Mouse (Mus musculus): ENCODE measurements around the gene Rpl23. TPM values are rescaled to one million over a fixed set of nuclear protein-coding genes. Genes with fewer than 3 reads are reported as not detected.
A peak's percentile ranks its signal among the peaks of the same experiment; 100 is the strongest.

Gene Rpl23
- polyA plus RNA-seq, 1 experiment from 2014 or later = 518 TPM

DNA sequence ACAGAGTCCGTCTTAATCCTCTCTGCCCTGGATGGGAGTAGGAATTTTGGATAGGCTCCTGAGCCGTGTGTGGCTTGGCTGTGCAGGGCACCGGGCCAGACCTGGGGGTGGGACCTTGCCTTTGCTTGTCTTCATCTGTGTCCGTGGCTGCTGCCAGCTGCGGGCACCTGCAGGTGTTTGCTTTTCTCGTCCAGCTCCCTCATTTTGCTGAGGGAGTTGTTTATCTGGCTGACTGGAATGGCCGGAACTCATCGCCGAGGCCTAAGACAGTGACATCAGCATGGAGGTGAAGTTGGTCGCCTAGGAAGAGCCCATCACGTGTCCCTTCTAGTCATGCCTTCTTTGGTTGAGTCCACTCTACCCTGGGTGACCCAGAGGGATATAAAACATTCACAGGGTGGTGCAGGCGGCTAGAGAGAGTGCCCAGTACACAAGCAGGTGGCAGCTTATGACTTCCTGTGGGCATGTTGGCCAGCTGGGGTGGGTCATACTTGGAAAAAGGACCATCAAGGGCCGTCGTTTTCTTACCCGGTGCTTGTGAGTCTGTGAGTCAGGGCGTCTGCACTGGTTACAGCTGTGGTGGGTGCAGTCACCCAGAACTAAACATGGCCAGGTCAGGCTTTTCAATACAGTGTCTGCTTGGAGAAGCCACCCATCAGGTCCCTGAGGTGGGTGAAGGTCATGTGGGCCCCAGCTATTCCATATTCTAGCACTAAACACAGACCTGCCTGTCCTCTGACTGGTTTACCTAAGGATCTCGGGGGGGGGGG lies 31.7 kb upstream of the Rpl23 start:
- no peak for ATAC-seq (ENCODE audit: insufficient number of reproducible peaks, insufficient read depth, low FRiP score, low TSS enrichment, low read depth)
- Histone ChIP-seq H3K36me3 (peaks cover 83% of the 10 kb centered on the region), H3K4me1 (replicated peaks) (peaks cover 85% of the 10 kb centered on the region), H3K4me2 (no peak overlapping the region), H3K9me3 (no peaks in the 10 kb centered on the region), H3K27ac (no peak overlapping the region), H3K27me3 (no peaks in the 10 kb centered on the region), H3K4me3 (replicated peaks) (no peak overlapping the region), H3K9ac (replicated peaks) (no peak overlapping the region)
- WGBS = 86% methylated on average over 17 of the region's 17 CpGs

DNA sequence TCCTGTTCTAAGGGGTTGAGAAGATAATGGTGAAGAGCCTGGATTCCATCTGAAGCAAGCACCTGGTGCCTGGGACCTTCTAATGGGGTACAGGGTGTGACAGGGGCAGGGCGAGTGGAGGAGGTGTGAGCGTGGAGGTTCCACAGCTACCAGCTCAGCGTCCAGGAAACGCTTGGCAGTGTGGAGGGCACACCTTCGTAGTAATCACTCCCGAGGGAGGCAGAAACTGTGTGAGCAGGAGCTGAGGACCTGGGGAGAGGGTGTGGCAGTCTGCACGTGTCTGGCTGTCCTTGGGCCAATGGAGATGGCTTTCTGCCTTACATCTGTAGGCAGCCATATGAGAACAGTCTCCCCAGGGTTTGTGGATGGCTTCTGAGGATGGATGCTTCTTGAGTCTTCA lies 30.8 kb upstream of the Rpl23 start:
- Histone ChIP-seq H3K4me2 (no peak overlapping the region), H3K9ac (replicated peaks) (0 out of 2 replicates have a peak overlapping the region, but pooled peaks have one; percentile 2), H3K9me3 (no peaks in the 10 kb centered on the region), H3K4me1 (replicated peaks) (peaks cover 85% of the 10 kb centered on the region), H3K36me3 (peaks cover 84% of the 10 kb centered on the region), H3K4me3 (replicated peaks) (no peak overlapping the region), H3K27me3 (no peaks in the 10 kb centered on the region), H3K27ac (no peak overlapping the region)
- 64% methylated on average over 7 of the region's 7 CpGs for WGBS
- no peak for ATAC-seq (ENCODE audit: insufficient number of reproducible peaks, insufficient read depth, low FRiP score, low TSS enrichment, low read depth)

DNA sequence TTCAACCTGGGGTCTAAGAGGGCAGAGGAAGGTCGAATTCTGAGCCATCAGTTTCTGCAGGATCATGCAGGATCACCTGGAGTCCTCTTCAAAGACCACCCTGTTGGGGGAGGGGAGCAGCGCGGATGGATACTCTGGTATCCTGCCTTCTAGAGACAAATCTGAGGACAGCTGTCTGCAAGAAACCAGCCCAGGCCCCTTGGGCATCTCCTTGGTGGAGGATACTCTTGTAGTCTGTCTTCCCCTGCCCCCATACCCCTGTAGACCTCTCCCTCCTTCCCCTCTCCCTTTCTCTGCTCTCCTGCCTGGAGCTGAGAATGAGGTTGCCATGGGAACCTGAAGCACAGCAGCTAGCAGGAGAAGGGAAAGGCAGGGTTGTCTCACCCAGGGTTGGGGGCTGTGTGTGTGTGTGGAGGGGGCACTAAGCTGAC lies 30.3 kb upstream of the Rpl23 start:
- H3K27ac ChIP-seq = no peak overlapping the region
- no peaks in the 10 kb centered on the region for H3K9me3 ChIP-seq
- H3K36me3 ChIP-seq = peaks cover 83% of the 10 kb centered on the region
- no peak for ATAC-seq (ENCODE audit: insufficient number of reproducible peaks, insufficient read depth, low FRiP score, low TSS enrichment, low read depth)
- WGBS = 44% methylated on average over 3 of the region's 3 CpGs
- peaks cover 85% of the 10 kb centered on the region for H3K4me1 ChIP-seq (replicated peaks)
- no peak overlapping the region for H3K4me3 ChIP-seq (replicated peaks)
- H3K4me2 ChIP-seq = peak overlapping the region; percentile 13; the same call in 1 of the 2 replicates
- H3K27me3 ChIP-seq = no peaks in the 10 kb centered on the region
- H3K9ac ChIP-seq (replicated peaks) = peak overlapping the region; percentile 42; the same call in 1 of the 2 replicates

DNA sequence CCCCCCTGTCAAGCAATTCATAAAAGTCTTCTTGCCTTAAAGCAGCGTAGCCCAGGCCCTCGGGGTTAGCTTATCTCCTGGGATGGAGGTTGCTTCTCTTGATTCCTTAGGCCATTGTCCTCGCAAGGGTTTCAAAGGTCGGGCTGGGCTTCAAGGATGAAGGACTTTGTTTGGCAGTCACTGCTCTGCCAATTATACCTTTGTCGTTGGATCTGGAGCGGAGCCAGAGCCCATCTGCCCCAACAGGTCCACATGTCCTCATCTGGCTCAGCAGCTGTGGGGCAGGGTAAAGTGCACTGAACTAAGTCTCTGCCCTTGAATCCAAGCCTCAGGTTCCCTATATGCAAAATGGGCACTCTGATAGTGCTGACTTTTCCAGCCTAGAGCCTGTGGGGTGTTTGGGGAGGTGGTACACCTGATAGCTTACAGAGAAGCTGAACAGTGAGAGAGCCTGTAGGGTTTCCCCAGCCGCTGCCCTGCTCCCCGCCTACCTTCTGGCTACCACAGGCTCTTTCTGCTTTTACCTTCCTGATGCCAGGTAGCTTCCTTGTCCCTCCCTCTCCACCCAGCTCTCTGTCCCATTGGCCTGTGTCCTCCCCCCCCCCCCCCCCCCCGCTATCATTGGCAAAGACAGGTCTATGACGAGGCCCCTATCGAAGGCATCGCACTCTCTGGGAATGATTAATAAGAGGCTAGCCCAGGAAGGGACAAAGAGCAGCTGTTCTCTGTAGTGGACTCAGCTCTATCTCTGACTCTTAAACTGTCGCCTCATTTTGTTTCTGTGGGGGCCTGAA lies 29.5 kb upstream of the Rpl23 start:
- Histone ChIP-seq H3K9ac (replicated peaks) (peak overlapping the region; percentile 42; the same call in 1 of the 2 replicates), H3K36me3 (peaks cover 84% of the 10 kb centered on the region), H3K4me2 (no peak overlapping the region), H3K27ac (peak overlapping the region; percentile 17; the same call in 1 of the 2 replicates), H3K4me1 (replicated peaks) (peaks cover 80% of the 10 kb centered on the region), H3K9me3 (no peaks in the 10 kb centered on the region), H3K27me3 (no peaks in the 10 kb centered on the region), H3K4me3 (replicated peaks) (no peak overlapping the region)
- 53% methylated on average over 12 of the region's 13 CpGs for WGBS
- ATAC-seq (ENCODE audit: insufficient number of reproducible peaks, insufficient read depth, low FRiP score, low TSS enrichment, low read depth) = no peak

DNA sequence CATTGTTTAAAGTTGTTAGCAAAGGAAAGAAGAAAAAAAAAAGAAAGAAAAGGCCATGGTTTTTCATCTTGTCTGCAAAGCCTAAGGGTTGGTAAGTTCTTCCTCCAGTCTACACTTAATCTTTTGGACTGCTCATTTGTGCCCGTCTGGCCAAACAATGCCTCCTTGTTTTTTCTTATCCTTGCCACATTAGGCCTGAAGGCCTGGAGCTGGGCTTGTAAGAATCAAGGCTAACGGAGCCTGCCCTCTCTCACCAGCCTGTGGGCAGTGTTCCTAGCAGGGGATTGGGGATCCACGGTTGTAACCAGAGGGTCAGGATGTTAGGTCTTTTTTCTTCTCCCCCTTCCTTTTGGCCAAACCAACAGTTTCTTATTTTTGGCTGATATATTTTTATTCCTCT lies 28.7 kb upstream of the Rpl23 start:
- Histone ChIP-seq H3K27me3 (no peaks in the 10 kb centered on the region), H3K36me3 (peaks cover 78% of the 10 kb centered on the region), H3K4me3 (replicated peaks) (no peak overlapping the region), H3K4me1 (replicated peaks) (peaks cover 79% of the 10 kb centered on the region), H3K4me2 (no peak overlapping the region), H3K27ac (no peak overlapping the region), H3K9ac (replicated peaks) (no peak overlapping the region), H3K9me3 (no peaks in the 10 kb centered on the region)
- ATAC-seq (ENCODE audit: insufficient number of reproducible peaks, insufficient read depth, low FRiP score, low TSS enrichment, low read depth) = no peak
- WGBS = 42% methylated on average over 3 of the region's 3 CpGs

DNA sequence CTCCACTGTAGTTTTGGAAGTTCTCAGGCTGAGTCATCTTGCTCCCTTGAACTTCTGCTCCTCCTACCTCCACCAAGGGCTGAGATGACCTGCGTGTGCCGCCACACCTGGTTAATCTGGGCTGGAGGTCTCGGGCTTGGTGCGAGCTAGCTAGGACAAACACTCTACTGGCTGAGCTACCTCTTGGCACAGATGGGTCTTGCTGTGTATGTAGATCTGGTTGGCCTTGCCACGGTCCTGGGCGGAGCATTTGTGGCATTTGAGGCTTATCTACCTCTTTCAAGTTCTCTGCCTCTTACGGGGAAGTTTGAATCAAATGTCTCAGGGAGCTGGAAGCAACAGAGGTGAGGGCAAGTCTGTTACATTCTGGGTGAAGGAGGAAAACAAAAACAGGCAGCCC lies 28.1 kb upstream of the Rpl23 start:
- H3K27me3 ChIP-seq = no peaks in the 10 kb centered on the region
- H3K4me2 ChIP-seq = no peak overlapping the region
- H3K4me1 ChIP-seq (replicated peaks) = peaks cover 79% of the 10 kb centered on the region
- H3K9me3 ChIP-seq = no peaks in the 10 kb centered on the region
- WGBS = 77% methylated on average over 7 of the region's 7 CpGs
- H3K4me3 ChIP-seq (replicated peaks) = no peak overlapping the region
- no peak overlapping the region for H3K9ac ChIP-seq (replicated peaks)
- no peak overlapping the region for H3K27ac ChIP-seq
- no peak for ATAC-seq (ENCODE audit: insufficient number of reproducible peaks, insufficient read depth, low FRiP score, low TSS enrichment, low read depth)
- H3K36me3 ChIP-seq = peaks cover 72% of the 10 kb centered on the region

DNA sequence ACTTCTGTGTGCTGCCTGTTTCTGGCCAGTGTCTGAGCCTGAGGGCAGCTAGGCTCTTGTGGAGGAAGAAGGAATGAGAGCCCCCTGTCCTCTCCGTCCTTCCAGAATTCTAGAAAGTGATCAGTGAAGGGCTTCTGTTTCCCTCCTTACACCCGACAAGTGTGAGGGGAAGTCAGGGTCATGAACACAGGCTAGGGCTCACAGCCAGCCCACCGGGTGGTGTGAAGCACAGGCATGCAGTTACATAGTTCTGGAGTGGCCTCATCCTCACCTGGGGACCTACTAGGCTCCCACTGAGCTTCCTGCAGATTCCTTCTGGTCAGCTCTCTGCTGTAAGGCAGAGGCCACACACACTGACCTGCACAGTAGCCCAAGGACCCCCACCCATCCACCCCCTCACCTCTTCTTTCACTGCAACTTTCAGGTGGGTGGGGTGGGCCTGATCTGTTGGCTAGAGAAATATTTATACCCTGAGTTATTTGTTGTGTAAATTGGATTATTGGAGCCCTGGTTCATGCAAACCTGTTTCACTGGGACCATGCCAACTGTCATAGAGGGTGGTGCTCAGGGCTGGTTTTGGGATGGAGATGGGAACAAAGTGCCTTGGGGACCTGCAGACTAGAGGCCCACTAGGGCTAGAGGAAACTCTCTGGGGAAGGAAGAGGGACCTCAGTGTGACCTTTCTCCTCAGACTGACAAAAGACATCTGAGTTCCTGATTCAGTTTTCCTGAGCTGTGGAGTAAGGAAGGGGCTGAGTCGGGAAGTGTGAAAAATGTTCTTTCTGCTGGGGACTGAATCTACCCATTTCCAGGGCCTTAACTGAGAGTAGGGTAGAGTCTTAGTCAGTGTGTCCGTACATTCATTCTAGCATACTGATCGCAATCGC lies 27.2 kb upstream of the Rpl23 start:
- H3K9ac ChIP-seq (replicated peaks) = 0 out of 2 replicates have a peak overlapping the region, but pooled peaks have one; percentile 8
- no peaks in the 10 kb centered on the region for H3K9me3 ChIP-seq
- no peak overlapping the region for H3K4me3 ChIP-seq (replicated peaks)
- no peaks in the 10 kb centered on the region for H3K27me3 ChIP-seq
- H3K27ac ChIP-seq = peak overlapping the region; percentile 65
- ATAC-seq (ENCODE audit: insufficient number of reproducible peaks, insufficient read depth, low FRiP score, low TSS enrichment, low read depth) = no peak
- H3K36me3 ChIP-seq = peaks cover 63% of the 10 kb centered on the region
- WGBS = 71% methylated on average over 7 of the region's 7 CpGs
- peaks cover 80% of the 10 kb centered on the region for H3K4me1 ChIP-seq (replicated peaks)
- H3K4me2 ChIP-seq = no peak overlapping the region

DNA sequence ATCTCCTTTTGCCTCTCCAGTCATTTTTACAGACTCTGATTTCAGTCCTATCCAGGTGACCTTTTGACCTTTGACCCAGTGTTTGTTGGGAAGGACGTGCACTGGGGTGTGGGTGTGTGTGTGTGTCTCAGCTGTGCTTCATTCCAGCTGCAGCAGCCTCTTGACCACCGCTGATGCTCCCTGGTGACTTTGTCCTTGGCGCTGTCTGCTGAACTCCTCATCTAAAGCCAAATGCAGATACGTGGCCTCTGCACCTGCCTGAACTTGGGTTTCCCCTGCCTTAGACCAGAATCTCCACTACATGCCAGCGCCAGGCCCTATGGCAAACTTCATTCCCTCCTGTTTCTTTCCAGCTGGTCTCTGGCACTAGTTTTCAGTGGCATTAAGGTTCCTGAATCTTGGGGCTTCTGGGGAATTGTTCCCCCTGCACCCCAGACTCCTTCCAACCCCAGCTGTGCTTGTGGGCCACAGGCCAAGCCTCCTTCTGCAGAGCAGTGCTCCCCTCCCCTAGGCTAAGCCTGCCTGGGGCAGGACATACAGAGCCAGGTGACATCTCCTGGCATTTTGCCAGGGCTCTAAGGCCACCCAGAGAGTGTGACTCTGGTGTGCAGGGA lies 26.5 kb upstream of the Rpl23 start:
- peak overlapping the region; percentile 65 for H3K27ac ChIP-seq
- no peak for ATAC-seq (ENCODE audit: insufficient number of reproducible peaks, insufficient read depth, low FRiP score, low TSS enrichment, low read depth)
- WGBS = 53% methylated on average over 5 of the region's 5 CpGs
- peaks cover 56% of the 10 kb centered on the region for H3K36me3 ChIP-seq
- peak overlapping the region; percentile 19; the same call in 1 of the 2 replicates for H3K4me2 ChIP-seq
- no peak overlapping the region for H3K4me3 ChIP-seq (replicated peaks)
- H3K4me1 ChIP-seq (replicated peaks) = peaks cover 87% of the 10 kb centered on the region
- H3K27me3 ChIP-seq = no peaks in the 10 kb centered on the region
- H3K9ac ChIP-seq (replicated peaks) = no peak overlapping the region
- no peaks in the 10 kb centered on the region for H3K9me3 ChIP-seq

DNA sequence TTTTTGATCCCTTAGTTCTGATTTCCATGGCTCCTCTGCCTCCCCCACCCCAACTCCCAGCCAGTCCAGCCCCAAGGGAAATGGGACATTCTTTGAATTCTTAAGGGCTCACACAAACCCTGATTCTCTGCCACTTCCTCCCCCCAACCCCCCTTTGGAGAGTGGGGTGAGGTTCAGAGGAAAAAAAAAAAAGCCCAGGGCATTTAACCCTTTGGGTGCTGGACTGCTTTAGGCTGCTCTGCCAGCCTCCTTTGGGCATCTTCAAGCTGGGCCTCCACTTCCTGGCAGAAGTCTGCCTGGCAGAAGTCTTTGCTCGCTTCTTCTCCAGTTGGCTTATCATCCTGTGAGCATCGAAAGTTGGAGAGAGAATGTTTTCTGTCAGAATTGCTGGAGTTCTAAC lies 25.9 kb upstream of the Rpl23 start:
- Histone ChIP-seq H3K9ac (replicated peaks) (no peak overlapping the region), H3K36me3 (peaks cover 49% of the 10 kb centered on the region)

DNA sequence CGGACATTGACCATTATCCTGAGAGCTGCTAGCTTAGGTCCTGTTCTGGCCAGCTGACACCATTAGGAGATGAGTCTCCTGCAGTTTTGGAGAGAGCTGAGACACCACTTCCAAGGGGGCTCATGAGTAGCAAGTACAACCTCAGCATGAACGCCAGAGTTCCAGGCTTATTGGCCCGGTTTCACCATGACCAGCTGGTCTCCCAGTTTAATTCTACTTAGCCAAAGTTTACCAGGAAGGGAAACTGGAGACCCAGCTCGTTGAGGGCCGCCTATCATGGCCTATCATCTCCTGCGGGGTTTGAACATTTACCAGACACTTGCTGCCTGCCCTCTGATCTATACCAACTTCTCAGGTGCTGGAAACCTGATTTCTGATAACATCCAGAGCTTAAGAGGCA lies 25.4 kb upstream of the Rpl23 start:
- Histone ChIP-seq H3K27me3 (no peaks in the 10 kb centered on the region), H3K4me3 (replicated peaks) (no peak overlapping the region), H3K9me3 (no peaks in the 10 kb centered on the region), H3K27ac (peak overlapping the region; percentile 69), H3K4me1 (replicated peaks) (peaks cover 82% of the 10 kb centered on the region), H3K36me3 (peaks cover 48% of the 10 kb centered on the region), H3K4me2 (peak overlapping the region; percentile 19; the same call in 1 of the 2 replicates), H3K9ac (replicated peaks) (no peak overlapping the region)
- whole genome bisulfite sequencing = 33% methylated on average over 6 of the region's 6 CpGs
- no peak for ATAC-seq (ENCODE audit: insufficient number of reproducible peaks, insufficient read depth, low FRiP score, low TSS enrichment, low read depth)

More for the DNA sequence above, 25.9 kb upstream of the Rpl23 start:
- WGBS = 71% methylated on average over 2 of the region's 2 CpGs
- Histone ChIP-seq H3K27me3 (no peaks in the 10 kb centered on the region), H3K9me3 (no peaks in the 10 kb centered on the region), H3K4me2 (peak overlapping the region; percentile 19; the same call in 1 of the 2 replicates), H3K27ac (peak overlapping the region; percentile 69; the same call in 1 of the 2 replicates), H3K4me1 (replicated peaks) (peaks cover 86% of the 10 kb centered on the region), H3K4me3 (replicated peaks) (no peak overlapping the region)
- no peak for ATAC-seq (ENCODE audit: insufficient number of reproducible peaks, insufficient read depth, low FRiP score, low TSS enrichment, low read depth)
